Mouse (Mus musculus) heart, embryonic 12.5 days (tissue): ENCODE results near the gene Saa2. TPM values are rescaled to one million over a fixed set of nuclear protein-coding genes. Genes with fewer than 3 reads are reported as not detected.

Source experiments
- ATAC-seq: fragments of 200-750 bp; cut with Nextera tagmentation; 2 replicates; pipeline ENCODE4 v1.8.0; 2017; ENCODE audit warnings: moderate TSS enrichment, moderate library complexity; ENCODE audit not compliant: insufficient number of reproducible peaks, low FRiP score
- H3K27ac ChIP-seq: fragments of 300-500 bp; sonication (generic); 2 replicates; pipeline ENCODE4 v1.5.1; 2016; ENCODE audit warnings: mild to moderate bottlenecking, moderate library complexity; ENCODE audit not compliant: poor library complexity, severe bottlenecking
- H3K27me3 ChIP-seq: fragments of 300-500 bp; sonication (generic); replicated peaks from 2 replicates; pipeline ENCODE4 v1.6.1; 2016; ENCODE audit warnings: mild to moderate bottlenecking, moderate library complexity
- H3K36me3 ChIP-seq: fragments of 300-500 bp; sonication (generic); 2 replicates; pipeline ENCODE4 v1.6.1; 2016; ENCODE audit warnings: mild to moderate bottlenecking, moderate library complexity
- H3K4me1 ChIP-seq: fragments of 300-500 bp; sonication (generic); replicated peaks from 2 replicates; pipeline ENCODE4 v1.6.1; 2016; ENCODE audit warnings: mild to moderate bottlenecking
- H3K4me2 ChIP-seq: fragments of 300-500 bp; sonication (generic); 2 replicates; pipeline ENCODE4 v1.6.1; 2016; ENCODE audit warnings: mild to moderate bottlenecking, moderate library complexity
- H3K4me3 ChIP-seq: fragments of 300-500 bp; sonication (generic); 2 replicates; pipeline ENCODE4 v1.5.1; 2016; ENCODE audit warnings: mild to moderate bottlenecking
- H3K9ac ChIP-seq: fragments of 300-500 bp; sonication (generic); 2 replicates; pipeline ENCODE4 v1.6.1; 2016; ENCODE audit warnings: mild to moderate bottlenecking, moderate library complexity
- H3K9me3 ChIP-seq: fragments of 300-500 bp; sonication (generic); replicated peaks from 2 replicates; pipeline ENCODE4 v1.6.1; 2016; ENCODE audit warnings: mild to moderate bottlenecking, moderate library complexity
- WGBS: fragments of 180-500 bp; shearing (Covaris S2); methylation state at CpG from one replicate; pipeline ENCODE4 v1.1.7; 2016; 5-methylcytosine and 5-hydroxymethylcytosine counted together
- polyA plus RNA-seq: library from polyadenylated mRNA; unstranded; fragments of >200 nt; fragmentation: Nextera tagmentation; extraction: Ambion mirVana; gene quantifications from 2 replicates; pipeline ENCODE4 v1.2.1, GENCODE M21; 2016

Gene Saa2
- polyA plus RNA-seq, result not detected in 2 replicates

DNA sequence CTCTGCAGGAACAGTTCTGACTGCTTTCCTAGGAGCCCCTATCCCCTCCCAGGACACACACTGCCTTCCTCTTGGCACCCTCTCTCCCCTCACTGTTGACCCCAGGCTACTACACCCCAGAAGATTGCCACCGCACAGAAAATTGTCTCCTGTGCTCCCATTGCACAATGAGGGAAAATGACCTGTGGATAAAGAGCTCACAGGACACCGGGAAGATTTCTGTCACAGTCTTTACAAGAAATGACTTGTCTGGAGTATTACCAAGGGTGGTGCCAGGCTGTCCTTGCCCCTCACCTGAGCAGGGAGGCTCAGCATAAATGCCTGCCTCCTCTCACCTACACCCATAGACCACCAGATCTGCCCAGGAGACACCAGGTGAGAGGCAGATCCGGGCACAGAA lies at the start of gene Saa2:
Gene Saa2 (plus strand): TSS at position 301 of the 400 bp plus-strand sequence.
- no peak within 1 kb of the TSS for H3K9ac ChIP-seq
- no peaks in the 10 kb centered on the region for H3K36me3 ChIP-seq
- no peak within 1 kb of the TSS for H3K4me3 ChIP-seq
- H3K27ac ChIP-seq, result no peak within 1 kb of the TSS
- no peak within 1 kb of the TSS for H3K4me2 ChIP-seq
- peaks cover 3% of the 10 kb centered on the region; the same call in 1 of the 2 replicates for H3K4me1 ChIP-seq
- H3K9me3 ChIP-seq, result no peaks in the 10 kb centered on the region
- no peak for ATAC-seq
- H3K27me3 ChIP-seq, result 0 out of 2 replicates have a peak, but pooled peaks cover 4% of the 10 kb centered on the region
- WGBS, result 67% methylated on average over 3 of the region's 3 CpGs

DNA sequence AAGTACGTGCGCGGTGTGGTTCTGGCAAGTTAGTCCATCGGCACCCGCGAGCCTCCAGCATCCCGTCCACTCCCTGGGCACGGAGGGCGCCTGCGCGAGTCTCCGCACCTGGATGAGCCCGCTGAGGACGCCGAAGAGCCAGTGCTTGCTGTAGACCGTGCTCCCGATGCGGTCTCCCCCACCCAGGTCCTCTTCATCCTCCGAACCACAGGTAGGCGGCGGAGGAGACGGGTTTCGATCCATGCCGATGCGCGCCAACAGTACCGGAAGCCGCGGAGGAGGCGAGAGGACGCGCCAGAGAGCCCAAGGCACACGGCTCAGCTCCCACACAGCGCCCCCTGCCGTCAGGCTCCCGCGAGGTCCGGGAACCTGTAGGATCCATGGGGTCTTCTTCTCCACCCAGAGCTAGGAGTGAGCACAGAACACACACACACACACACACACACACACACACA lies 41.2 kb upstream of the Saa2 start, which contains the start of gene Saal1:
Gene Saal1 (minus strand): TSS at position 291 of the 455 bp plus-strand sequence.
- peak within 1 kb of the TSS; percentile 97 for H3K4me3 ChIP-seq
- H3K9me3 ChIP-seq, result no peaks in the 10 kb centered on the region
- 0% methylated on average over 38 of the region's 38 CpGs for WGBS
- H3K4me2 ChIP-seq, result peak within 1 kb of the TSS; percentile 66
- peaks cover 27% of the 10 kb centered on the region for H3K36me3 ChIP-seq
- peak; percentile 94 for ATAC-seq
- H3K27me3 ChIP-seq, result no peaks in the 10 kb centered on the region
- peaks cover 10% of the 10 kb centered on the region for H3K4me1 ChIP-seq
- peak within 1 kb of the TSS; percentile 54 for H3K27ac ChIP-seq
- peak within 1 kb of the TSS; percentile 98 for H3K9ac ChIP-seq

DNA sequence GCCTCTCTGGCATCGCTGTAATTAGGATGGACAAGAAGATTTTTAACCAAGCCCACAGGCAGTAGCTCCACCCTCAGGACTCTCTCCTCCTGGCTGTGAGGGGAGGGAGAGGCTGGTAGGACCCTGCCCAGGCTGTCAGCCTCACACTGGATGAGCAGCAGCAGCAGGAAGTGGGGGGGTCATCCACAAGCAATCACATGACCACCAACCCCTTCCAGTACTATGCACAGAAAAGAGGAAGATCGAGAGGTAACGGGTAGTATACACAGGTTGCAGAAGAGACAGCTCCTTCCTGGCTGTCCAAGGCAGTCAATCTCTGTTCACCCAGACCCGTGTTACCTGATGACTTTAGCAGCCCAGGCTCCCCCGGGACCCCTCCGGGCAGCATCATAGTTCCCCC lies 39.3 kb upstream of the Saa2 start:
- H3K27me3 ChIP-seq, result no peaks in the 10 kb centered on the region
- no peaks in the 10 kb centered on the region for H3K9me3 ChIP-seq
- H3K27ac ChIP-seq, result no peak overlapping the region
- H3K4me1 ChIP-seq, result peaks cover 10% of the 10 kb centered on the region
- 61% methylated on average over 6 of the region's 6 CpGs for WGBS
- H3K4me3 ChIP-seq, result no peak overlapping the region
- H3K9ac ChIP-seq, result no peak overlapping the region
- peaks cover 10% of the 10 kb centered on the region for H3K36me3 ChIP-seq
- ATAC-seq, result no peak
- H3K4me2 ChIP-seq, result no peak overlapping the region

DNA sequence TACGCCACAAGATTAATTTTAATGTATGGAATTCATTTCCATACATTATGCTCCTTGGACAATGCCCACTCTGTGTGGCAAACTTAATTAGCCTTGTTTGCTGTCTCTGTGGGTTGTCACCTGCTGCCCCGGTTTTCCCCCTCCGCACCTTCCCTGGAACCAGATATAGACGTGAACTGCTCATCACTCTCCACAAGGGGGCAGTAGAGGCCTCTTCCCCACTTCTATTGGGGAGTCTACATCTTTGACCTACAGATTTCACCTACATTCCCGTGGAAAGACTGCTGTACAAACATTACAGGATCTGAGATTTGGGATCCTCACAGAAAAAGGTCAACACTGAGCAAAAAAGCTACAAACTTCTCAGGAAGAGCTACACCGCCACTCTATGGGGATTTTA lies 37.1 kb upstream of the Saa2 start:
- Histone ChIP-seq H3K9me3 (no peaks in the 10 kb centered on the region), H3K4me1 (peaks cover 5% of the 10 kb centered on the region), H3K36me3 (no peaks in the 10 kb centered on the region), H3K27me3 (no peaks in the 10 kb centered on the region), H3K4me2 (no peak overlapping the region), H3K27ac (no peak overlapping the region), H3K9ac (no peak overlapping the region), H3K4me3 (no peak overlapping the region)
- no peak for ATAC-seq
- WGBS, result 25% methylated on average over 6 of the region's 6 CpGs

DNA sequence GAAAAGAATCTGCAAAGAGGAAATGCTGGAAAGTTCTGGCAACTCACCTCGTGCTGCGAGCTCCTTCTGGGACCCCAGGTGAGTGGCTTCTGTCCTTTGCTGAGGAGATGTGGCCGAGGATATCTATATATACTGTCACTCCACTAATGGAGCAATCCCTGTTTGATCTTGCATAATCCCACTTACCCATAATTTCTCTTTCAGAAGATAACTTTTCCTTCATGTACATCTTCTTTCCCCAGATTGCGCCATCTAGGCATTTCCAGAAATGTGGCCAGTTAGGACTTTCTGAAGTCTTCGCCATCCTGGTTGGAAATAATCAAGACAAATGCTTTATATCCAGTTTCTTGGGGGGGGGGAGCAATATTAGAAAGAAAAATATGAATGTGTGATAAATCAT lies 36.0 kb upstream of the Saa2 start, which contains the start of gene Saa3:
Gene Saa3 (minus strand): TSS at position 101 of the 400 bp plus-strand sequence.
- Histone ChIP-seq H3K9ac (no peak within 1 kb of the TSS), H3K4me1 (0 out of 2 replicates have a peak, but pooled peaks cover 2% of the 10 kb centered on the region), H3K27me3 (peaks cover 4% of the 10 kb centered on the region), H3K9me3 (no peaks in the 10 kb centered on the region), H3K4me2 (no peak within 1 kb of the TSS), H3K4me3 (no peak within 1 kb of the TSS), H3K27ac (no peak within 1 kb of the TSS), H3K36me3 (no peaks in the 10 kb centered on the region)
- WGBS, result 82% methylated on average over 5 of the region's 5 CpGs
- ATAC-seq, result no peak

DNA sequence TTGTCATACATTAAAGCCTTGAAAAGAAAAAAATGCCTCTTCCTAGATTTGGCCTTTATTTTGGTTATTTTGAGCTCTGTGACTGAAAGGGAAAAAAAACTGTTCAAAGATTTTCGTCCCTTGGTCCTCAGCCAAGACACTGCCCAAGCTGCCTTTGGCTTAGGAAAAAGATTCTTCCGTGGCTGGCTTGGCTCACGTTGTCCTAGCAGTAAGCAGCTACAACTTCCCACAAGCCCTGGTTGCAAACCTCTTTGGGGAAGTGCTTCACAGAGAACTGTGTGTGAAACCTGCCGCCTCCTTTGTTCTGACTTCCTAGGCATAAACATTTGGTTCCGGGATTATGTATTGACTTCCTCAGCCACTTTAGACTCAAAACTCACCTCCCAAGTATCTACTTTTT lies 34.7 kb upstream of the Saa2 start:
- Histone ChIP-seq H3K9ac (no peak overlapping the region), H3K36me3 (no peaks in the 10 kb centered on the region), H3K27me3 (peaks cover 14% of the 10 kb centered on the region), H3K27ac (no peak overlapping the region), H3K9me3 (no peaks in the 10 kb centered on the region), H3K4me2 (no peak overlapping the region), H3K4me1 (0 out of 2 replicates have a peak, but pooled peaks cover 2% of the 10 kb centered on the region), H3K4me3 (no peak overlapping the region)
- 47% methylated on average over 5 of the region's 5 CpGs for WGBS
- no peak for ATAC-seq

DNA sequence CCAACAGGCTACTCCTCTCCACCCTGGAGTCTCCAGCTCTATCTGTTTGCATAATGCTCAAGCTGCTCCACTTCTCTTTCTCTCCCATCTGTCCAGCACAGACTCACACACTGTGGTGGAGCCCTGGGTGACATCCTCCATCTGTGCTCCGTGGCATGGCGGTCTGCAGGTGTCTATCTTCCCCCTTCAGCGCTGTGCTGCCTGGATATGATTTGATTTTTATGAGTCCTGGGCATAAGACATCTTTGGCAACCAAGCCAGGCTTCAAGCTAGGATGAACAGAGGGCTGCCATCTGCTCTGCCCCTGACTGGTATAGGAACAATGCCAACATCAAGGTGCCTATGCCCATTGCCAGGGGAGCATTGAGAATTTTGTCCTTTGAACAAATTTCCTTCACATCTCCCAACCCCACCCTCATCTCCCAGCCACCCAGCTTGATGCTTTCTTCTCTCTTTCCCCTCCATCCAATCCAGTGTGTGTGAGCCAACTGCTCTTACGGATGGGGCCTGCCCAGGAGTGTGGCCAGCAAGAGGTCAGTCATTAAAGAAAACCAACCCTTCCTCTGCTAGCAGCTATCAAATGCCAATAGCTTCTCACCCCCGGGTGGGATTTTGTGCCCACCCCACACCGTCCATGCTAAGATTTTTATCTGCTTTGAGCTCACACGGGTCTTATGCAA lies 32.9 kb upstream of the Saa2 start:
- Histone ChIP-seq H3K9me3 (no peaks in the 10 kb centered on the region), H3K4me1 (0 out of 2 replicates have a peak, but pooled peaks cover 2% of the 10 kb centered on the region), H3K36me3 (no peaks in the 10 kb centered on the region), H3K4me2 (no peak overlapping the region), H3K9ac (no peak overlapping the region), H3K27ac (no peak overlapping the region), H3K4me3 (no peak overlapping the region), H3K27me3 (peaks cover 14% of the 10 kb centered on the region)
- no peak for ATAC-seq
- 71% methylated on average over 7 of the region's 7 CpGs for WGBS

DNA sequence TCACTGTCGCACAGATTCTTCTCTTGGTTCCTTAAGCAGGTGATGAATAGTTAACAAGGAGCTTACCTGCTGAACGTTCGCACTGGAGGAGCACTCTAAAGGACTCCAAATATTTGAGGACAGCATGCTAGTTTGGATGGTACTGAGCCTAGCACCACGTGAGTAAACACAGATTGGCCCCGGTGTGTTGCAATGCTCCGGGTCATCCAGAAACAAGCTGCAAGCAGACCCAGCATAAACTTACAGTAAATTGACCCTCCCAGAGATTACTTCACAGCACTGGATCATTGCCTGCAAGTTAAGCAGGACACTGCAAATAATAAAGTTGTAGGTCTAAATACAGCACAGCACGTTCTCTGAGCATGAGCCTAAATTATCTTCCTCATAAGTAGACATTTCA lies 32.1 kb upstream of the Saa2 start:
- no peak overlapping the region for H3K27ac ChIP-seq
- no peak overlapping the region for H3K9ac ChIP-seq
- ATAC-seq, result no peak
- WGBS, result 75% methylated on average over 7 of the region's 7 CpGs
- H3K4me1 ChIP-seq, result 0 out of 2 replicates have a peak, but pooled peaks cover 2% of the 10 kb centered on the region
- H3K4me3 ChIP-seq, result no peak overlapping the region
- peaks cover 14% of the 10 kb centered on the region for H3K27me3 ChIP-seq
- H3K36me3 ChIP-seq, result no peaks in the 10 kb centered on the region
- no peak overlapping the region for H3K4me2 ChIP-seq
- no peaks in the 10 kb centered on the region for H3K9me3 ChIP-seq

DNA sequence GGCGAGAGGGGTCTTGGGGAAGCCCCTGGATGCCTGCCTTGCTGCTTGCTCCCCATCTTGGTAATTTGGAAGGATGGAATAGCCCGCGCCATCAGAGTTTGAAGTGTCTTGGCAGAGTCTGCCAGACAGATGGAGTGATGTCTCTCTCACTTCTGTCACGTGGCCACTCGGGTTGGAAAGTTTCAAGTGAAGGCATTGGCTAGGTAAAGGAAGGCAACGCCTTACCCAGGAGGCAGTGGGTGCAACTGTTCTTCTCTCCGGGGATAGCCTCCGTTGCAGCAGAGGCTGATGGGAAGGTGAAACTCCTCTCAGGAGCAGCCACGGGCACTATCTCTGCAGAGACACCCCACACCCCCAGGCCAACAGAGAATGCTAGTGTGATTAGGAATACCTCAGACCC lies 31.1 kb upstream of the Saa2 start:
- Histone ChIP-seq H3K9me3 (no peaks in the 10 kb centered on the region), H3K4me3 (no peak overlapping the region), H3K27ac (no peak overlapping the region), H3K4me2 (no peak overlapping the region), H3K4me1 (0 out of 2 replicates have a peak, but pooled peaks cover 2% of the 10 kb centered on the region), H3K9ac (no peak overlapping the region), H3K27me3 (peaks cover 14% of the 10 kb centered on the region), H3K36me3 (no peaks in the 10 kb centered on the region)
- ATAC-seq, result no peak
- WGBS, result 64% methylated on average over 9 of the region's 9 CpGs

DNA sequence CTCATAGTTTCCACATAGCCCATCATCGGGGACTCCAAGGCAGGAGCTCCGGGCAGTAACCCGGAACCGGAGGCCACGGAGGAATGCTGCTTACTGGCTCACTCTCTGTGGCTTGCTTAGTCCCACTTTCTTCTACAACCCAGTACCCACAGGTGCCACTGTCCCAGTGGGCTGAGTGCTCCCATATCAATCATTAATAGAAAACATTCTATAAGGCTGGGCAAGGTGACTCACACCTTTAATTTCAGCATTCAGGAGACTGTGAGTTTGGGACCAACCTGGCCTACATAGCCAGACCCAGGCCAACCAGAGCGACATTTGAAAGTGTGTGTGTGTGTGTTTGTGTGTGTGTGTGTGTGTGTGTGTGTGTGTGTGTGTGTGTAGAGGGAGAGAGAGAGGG lies 28.2 kb upstream of the Saa2 start:
- Histone ChIP-seq H3K4me1 (no peaks in the 10 kb centered on the region), H3K4me2 (no peak overlapping the region), H3K4me3 (no peak overlapping the region), H3K9ac (no peak overlapping the region), H3K27ac (no peak overlapping the region), H3K9me3 (no peaks in the 10 kb centered on the region), H3K27me3 (peaks cover 14% of the 10 kb centered on the region), H3K36me3 (no peaks in the 10 kb centered on the region)
- no peak for ATAC-seq
- WGBS, result 92% methylated on average over 6 of the region's 6 CpGs

DNA sequence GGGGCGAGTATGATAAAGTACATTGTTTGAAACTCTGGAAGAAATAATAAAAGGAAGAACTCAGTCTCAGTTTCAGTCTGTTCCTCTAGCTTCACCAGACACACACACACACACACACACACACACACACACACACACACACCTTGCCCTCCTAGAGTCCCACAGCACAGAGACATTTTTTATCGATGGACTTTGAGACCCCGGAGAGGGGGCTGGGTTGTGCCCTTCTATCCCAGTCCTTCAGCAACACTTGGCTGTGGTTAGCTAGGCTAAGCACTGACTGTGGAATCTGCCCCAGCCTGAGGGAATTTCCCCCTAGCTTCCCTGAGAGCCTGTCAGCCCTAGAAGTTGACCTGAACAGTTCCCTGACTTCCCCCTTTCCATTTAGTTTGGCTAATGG lies 27.7 kb upstream of the Saa2 start:
- WGBS, result 75% methylated on average over 3 of the region's 3 CpGs
- ATAC-seq, result no peak
- Histone ChIP-seq H3K9ac (no peak overlapping the region), H3K4me3 (no peak overlapping the region), H3K9me3 (no peaks in the 10 kb centered on the region), H3K4me2 (no peak overlapping the region), H3K27me3 (peaks cover 14% of the 10 kb centered on the region), H3K4me1 (no peaks in the 10 kb centered on the region), H3K27ac (no peak overlapping the region), H3K36me3 (no peaks in the 10 kb centered on the region)
